Mouse (Mus musculus) limb, embryonic 10.5 days (tissue): ENCODE data around the gene Iffo1. TPM values are rescaled to one million over a fixed set of nuclear protein-coding genes. Genes with fewer than 3 reads are reported as not detected.

Source experiments
- DNase-seq: peaks from one replicate; pipeline ENCODE4 v3.0.0-alpha.2; 2017; ENCODE audit warnings: low spot score
- H3K27ac ChIP-seq: fragments of 300-500 bp; sonication (generic); 2 replicates; pipeline ENCODE4 v1.5.1; 2016; ENCODE audit warnings: mild to moderate bottlenecking
- H3K27me3 ChIP-seq: fragments of 300-500 bp; sonication (generic); 2 replicates; pipeline ENCODE4 v1.6.1; 2016; ENCODE audit warnings: low read depth, mild to moderate bottlenecking; ENCODE audit not compliant: poor library complexity, severe bottlenecking
- H3K36me3 ChIP-seq: fragments of 300-500 bp; sonication (generic); 2 replicates; pipeline ENCODE4 v1.6.1; 2016; ENCODE audit warnings: mild to moderate bottlenecking, moderate library complexity
- H3K4me1 ChIP-seq: fragments of 300-500 bp; sonication (generic); 2 replicates; pipeline ENCODE4 v1.6.1; 2016
- H3K4me3 ChIP-seq: fragments of 300-500 bp; sonication (generic); 2 replicates; pipeline ENCODE4 v1.5.1; 2016; ENCODE audit warnings: mild to moderate bottlenecking, moderate library complexity
- H3K9me3 ChIP-seq: fragments of 300-500 bp; sonication (generic); replicated peaks from 2 replicates; pipeline ENCODE4 v1.6.1; 2016; ENCODE audit warnings: mild to moderate bottlenecking
- WGBS: fragments of 180-500 bp; shearing (Covaris S2); methylation state at CpG from one replicate; pipeline ENCODE4 v1.1.7; 2016; 5-methylcytosine and 5-hydroxymethylcytosine counted together
- polyA plus RNA-seq: library from polyadenylated mRNA; unstranded; fragments of >200 nt; fragmentation: Nextera tagmentation; extraction: Ambion mirVana; gene quantifications from 2 replicates; pipeline ENCODE4 v1.2.1, GENCODE M21; 2016

Gene Iffo1
- polyA plus RNA-seq, 1 experiment from 2014 or later = 15.5 TPM

GRCm38 (mm10) chr6:125166051-125166751 lies 21.2 kb downstream of the Iffo1 start, which contains the start of gene Gapdh:
Gene Gapdh, minus strand, starts transcription at chr6:125166467.
- Histone ChIP-seq H3K4me3 (peak within 1 kb of the TSS; percentile 74), H3K4me1 (peaks cover 44% of the 10 kb centered on the region), H3K27me3 (no peaks in the 10 kb centered on the region), H3K36me3 (peaks cover 83% of the 10 kb centered on the region), H3K9me3 (no peaks in the 10 kb centered on the region), H3K27ac (peak within 1 kb of the TSS; percentile 98)
- peak; percentile 74 for DNase-seq
- 0% methylated on average over 18 of the region's 18 CpGs for WGBS

- DNase-seq = peak; percentile 57
- Histone ChIP-seq H3K36me3 (peaks cover 83% of the 10 kb centered on the region), H3K27me3 (no peaks in the 10 kb centered on the region), H3K4me3 (peak overlapping the region; percentile 74), H3K9me3 (no peaks in the 10 kb centered on the region), H3K4me1 (peaks cover 39% of the 10 kb centered on the region), H3K27ac (peak overlapping the region; percentile 98)
- WGBS = 24% methylated on average over 10 of the region's 10 CpGs
Measured at GRCm38 (mm10) chr6:125166861-125167650, 22.0 kb downstream of the Iffo1 start.

DNA sequence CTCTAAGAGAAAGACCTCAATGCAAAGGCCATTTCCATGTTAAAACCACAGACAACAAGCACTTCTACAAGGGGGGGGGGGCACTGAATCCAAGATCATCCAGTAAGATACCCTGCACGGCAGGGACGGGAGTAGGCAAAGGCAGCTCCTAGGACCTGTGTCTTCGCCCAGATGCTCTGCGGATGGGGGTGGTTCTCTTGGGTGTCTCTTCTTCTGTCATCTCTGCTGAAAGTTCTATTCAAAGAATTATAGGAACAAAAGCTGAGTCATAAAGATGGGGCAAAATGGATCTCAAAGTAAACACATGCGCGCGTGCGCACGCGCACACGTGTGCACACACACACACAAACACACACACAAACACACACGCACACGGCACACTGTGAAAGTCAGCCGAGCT lies 23.0 kb downstream of the Iffo1 start:
- Histone ChIP-seq H3K27me3 (no peaks in the 10 kb centered on the region), H3K27ac (no peak overlapping the region), H3K4me3 (no peak overlapping the region), H3K4me1 (peaks cover 33% of the 10 kb centered on the region), H3K36me3 (peaks cover 84% of the 10 kb centered on the region), H3K9me3 (no peaks in the 10 kb centered on the region)
- 94% methylated on average over 14 of the region's 14 CpGs for WGBS
- no peak for DNase-seq

DNA sequence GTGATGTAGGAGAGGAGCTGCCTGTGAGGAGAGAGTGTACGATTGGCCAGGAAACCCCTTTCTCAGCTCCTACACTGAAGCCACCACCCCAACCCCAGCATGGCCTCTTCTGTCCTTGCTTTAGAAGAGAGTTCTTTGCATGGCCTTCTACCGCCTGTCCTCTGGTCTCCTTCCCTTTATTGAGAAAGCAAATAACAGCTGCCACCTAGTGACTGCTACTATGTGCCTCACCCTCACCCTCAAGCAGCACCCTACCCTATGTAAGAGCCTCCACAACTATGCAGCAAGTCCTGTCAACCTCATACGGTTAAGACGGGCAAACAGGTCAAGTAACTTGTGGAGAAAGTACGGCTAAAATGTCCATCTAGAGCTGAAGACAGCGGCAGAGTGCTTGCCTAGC lies 25.2 kb downstream of the Iffo1 start:
- peaks cover 23% of the 10 kb centered on the region for H3K4me1 ChIP-seq
- H3K27ac ChIP-seq = no peak overlapping the region
- H3K36me3 ChIP-seq = peaks cover 84% of the 10 kb centered on the region
- H3K4me3 ChIP-seq = no peak overlapping the region
- DNase-seq = no peak
- WGBS = 88% methylated on average over 6 of the region's 6 CpGs
- no peaks in the 10 kb centered on the region for H3K27me3 ChIP-seq
- H3K9me3 ChIP-seq = no peaks in the 10 kb centered on the region

DNA sequence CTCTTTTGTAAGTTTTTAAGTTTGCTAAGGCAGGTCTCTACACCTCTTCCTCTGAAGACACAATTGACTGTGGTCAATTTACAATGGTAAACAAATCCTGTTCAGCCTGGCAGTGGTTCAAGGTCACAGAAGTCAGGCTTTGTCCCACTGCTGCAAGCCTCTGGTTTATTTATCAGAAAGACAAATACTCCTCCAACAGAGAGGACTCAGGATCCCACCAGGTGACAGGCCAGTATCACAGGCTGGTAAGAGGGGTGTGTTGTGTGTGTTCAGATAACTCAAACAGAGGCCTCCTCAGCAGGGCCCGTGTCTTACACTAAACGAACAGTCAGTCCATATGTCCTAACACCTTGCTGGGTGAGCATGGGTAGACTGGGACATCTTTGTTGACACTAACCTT lies 27.4 kb downstream of the Iffo1 start:
- WGBS = 93% methylated on average over 2 of the region's 2 CpGs
- Histone ChIP-seq H3K4me3 (no peak overlapping the region), H3K4me1 (peaks cover 7% of the 10 kb centered on the region), H3K9me3 (no peaks in the 10 kb centered on the region), H3K36me3 (peaks cover 100% of the 10 kb centered on the region), H3K27ac (no peak overlapping the region), H3K27me3 (no peaks in the 10 kb centered on the region)
- DNase-seq = no peak

DNA sequence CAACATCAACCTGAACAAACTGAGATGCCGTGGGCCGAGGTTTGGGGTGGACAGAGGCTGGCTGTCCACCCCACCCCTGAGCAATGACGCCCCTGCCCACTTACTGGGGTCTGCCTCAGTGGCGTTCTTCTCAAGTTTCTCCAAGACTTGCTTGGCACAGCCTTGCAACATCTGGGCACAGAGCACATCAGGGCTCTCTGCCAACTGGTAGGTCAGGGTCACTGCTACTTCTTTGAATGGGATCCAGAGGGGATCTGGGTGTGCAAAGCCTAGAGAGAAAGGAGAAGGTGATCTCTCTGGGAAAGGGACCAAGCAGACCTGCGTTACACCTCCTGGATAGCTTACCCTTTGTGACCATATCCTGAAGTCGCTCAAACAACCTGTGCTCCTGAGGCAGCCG lies 28.2 kb downstream of the Iffo1 start:
- no peak overlapping the region for H3K27ac ChIP-seq
- no peak overlapping the region for H3K4me3 ChIP-seq
- no peak for DNase-seq
- no peaks in the 10 kb centered on the region for H3K9me3 ChIP-seq
- no peaks in the 10 kb centered on the region for H3K27me3 ChIP-seq
- WGBS = 94% methylated on average over 7 of the region's 7 CpGs
- H3K4me1 ChIP-seq = no peaks in the 10 kb centered on the region
- peaks cover 100% of the 10 kb centered on the region for H3K36me3 ChIP-seq

DNA sequence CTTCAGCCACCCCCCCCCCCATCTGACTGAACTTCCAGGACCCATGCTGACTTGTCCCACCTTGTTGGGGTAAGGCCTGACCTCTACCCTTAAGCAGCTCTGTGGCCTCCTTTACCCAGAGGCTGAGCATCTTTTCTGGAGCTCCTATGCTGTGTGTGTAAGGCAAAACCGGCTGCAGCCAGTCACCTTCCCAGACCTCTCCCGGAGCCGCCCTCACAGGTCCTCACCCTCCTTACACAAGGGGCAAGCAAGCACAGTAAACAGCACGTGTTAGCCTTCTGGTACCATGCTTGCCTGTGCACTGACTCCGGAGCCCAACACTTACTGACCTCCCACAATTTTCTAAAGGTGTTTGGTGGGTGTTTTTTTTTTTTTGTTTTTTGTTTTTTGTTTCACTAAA lies 30.4 kb downstream of the Iffo1 start:
- Histone ChIP-seq H3K4me1 (no peaks in the 10 kb centered on the region), H3K27me3 (no peaks in the 10 kb centered on the region), H3K36me3 (peaks cover 99% of the 10 kb centered on the region), H3K27ac (no peak overlapping the region), H3K4me3 (no peak overlapping the region), H3K9me3 (no peaks in the 10 kb centered on the region)
- 86% methylated on average over 5 of the region's 5 CpGs for WGBS
- no peak for DNase-seq

GRCm38 (mm10) chr6:125179601-125180000 lies 34.6 kb downstream of the Iffo1 start:
- DNase-seq = no peak
- H3K27ac ChIP-seq = no peak overlapping the region
- H3K9me3 ChIP-seq = no peaks in the 10 kb centered on the region
- H3K4me3 ChIP-seq = no peak overlapping the region
- 91% methylated on average over 7 of the region's 7 CpGs for WGBS
- H3K4me1 ChIP-seq = no peaks in the 10 kb centered on the region
- no peaks in the 10 kb centered on the region for H3K27me3 ChIP-seq
- peaks cover 99% of the 10 kb centered on the region for H3K36me3 ChIP-seq

GRCm38 (mm10) chr6:125182133-125182532 lies 37.1 kb downstream of the Iffo1 start:
- Histone ChIP-seq H3K9me3 (no peaks in the 10 kb centered on the region), H3K36me3 (peaks cover 99% of the 10 kb centered on the region), H3K4me3 (no peak overlapping the region), H3K27ac (no peak overlapping the region), H3K27me3 (no peaks in the 10 kb centered on the region), H3K4me1 (no peaks in the 10 kb centered on the region)
- 94% methylated on average over 5 of the region's 5 CpGs for WGBS
- DNase-seq = no peak

DNA sequence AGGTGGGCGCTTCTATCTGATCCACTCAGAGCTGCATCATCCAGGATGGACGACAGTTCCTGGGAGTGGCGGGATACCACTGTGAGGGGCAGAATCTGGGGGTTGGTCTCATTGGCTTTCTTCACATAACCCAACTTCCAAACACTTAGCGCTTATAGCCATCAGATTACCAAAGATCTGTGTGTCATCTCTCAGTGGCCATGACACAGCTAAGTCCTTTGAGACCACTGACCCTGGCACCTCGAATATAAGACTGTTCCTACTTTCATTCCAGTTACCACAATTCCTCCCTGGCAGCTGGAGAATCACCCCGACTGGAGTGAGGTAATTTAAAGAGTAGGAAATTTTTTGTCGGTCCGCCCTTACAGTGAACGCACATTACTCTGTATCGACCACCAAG lies 41.2 kb downstream of the Iffo1 start:
- Histone ChIP-seq H3K4me3 (no peak overlapping the region), H3K27me3 (no peaks in the 10 kb centered on the region), H3K27ac (no peak overlapping the region), H3K36me3 (peaks cover 89% of the 10 kb centered on the region), H3K9me3 (no peaks in the 10 kb centered on the region), H3K4me1 (peaks cover 9% of the 10 kb centered on the region)
- no peak for DNase-seq
- WGBS = 95% methylated on average over 10 of the region's 10 CpGs

DNA sequence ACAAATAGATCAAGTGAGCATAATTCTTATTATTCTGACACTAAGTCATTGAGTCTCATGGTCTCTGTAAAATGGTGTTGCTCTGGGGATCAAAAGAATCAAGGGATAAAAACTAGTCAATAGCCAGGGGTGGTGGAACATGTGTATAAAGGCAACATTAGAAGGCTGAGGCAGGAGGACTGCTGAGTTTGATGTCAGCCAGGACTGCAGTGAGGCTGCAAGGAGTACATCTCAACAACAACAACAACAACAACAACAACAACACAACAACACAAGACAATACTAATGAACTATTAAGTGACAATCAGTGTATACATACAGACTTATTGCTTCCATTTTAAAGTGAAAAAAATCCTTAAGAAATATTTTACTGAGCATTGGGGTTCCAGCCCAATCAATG lies 45.8 kb downstream of the Iffo1 start:
- H3K9me3 ChIP-seq = no peaks in the 10 kb centered on the region
- H3K27me3 ChIP-seq = no peaks in the 10 kb centered on the region
- H3K36me3 ChIP-seq = peaks cover 69% of the 10 kb centered on the region
- peak overlapping the region; percentile 82 for H3K4me3 ChIP-seq
- peaks cover 21% of the 10 kb centered on the region for H3K4me1 ChIP-seq
- H3K27ac ChIP-seq = peak overlapping the region; percentile 99
- DNase-seq = no peak

- under 1% methylated on average over 54 of the region's 54 CpGs for WGBS
Measured at GRCm38 (mm10) chr6:125191332-125192015, 46.4 kb downstream of the Iffo1 start, which contains the start of the genes Ncapd2 and Mrpl51. Gene Ncapd2, minus strand, starts transcription at chr6:125191701. Gene Mrpl51, plus strand, starts transcription at chr6:125191801.

More at GRCm38 (mm10) chr6:125191332-125192015, 46.4 kb downstream of the Iffo1 start, which contains the start of the genes Ncapd2 and Mrpl51:
- peak within 1 kb of the TSS; percentile 99 for H3K27ac ChIP-seq
- H3K27me3 ChIP-seq = no peaks in the 10 kb centered on the region
- DNase-seq = peak; percentile 99
- H3K9me3 ChIP-seq = no peaks in the 10 kb centered on the region
- H3K4me3 ChIP-seq = peak within 1 kb of the TSS; percentile 82
- H3K36me3 ChIP-seq = peaks cover 63% of the 10 kb centered on the region
- peaks cover 21% of the 10 kb centered on the region for H3K4me1 ChIP-seq
